Mouse (Mus musculus): ENCODE results near the gene Gm20852.
"Not testable (repeated sequence)": the region's sequence is repeated elsewhere in the genome, so short reads cannot be mapped to it uniquely, and the experiment has no call there.

Gm20852 gene

GRCm38 (mm10) chrY:66742023-66742422, at the start of gene Gm20852:
Gm20852 (minus strand) TSS chrY:66742123.
- DNase-seq (ENCODE audit: low read depth, low spot score) = not testable (repeated sequence)

All from mesoderm, embryonic 11.5 days (tissue).